Mouse (Mus musculus): Measurements from ENCODE around the gene Dnajb6. TPM values are rescaled to one million over a fixed set of nuclear protein-coding genes. Genes with fewer than 3 reads are reported as not detected.

The Dnajb6 gene
- polyA plus RNA-seq, 1 experiment from 2014 or later: 83.0 TPM

DNA sequence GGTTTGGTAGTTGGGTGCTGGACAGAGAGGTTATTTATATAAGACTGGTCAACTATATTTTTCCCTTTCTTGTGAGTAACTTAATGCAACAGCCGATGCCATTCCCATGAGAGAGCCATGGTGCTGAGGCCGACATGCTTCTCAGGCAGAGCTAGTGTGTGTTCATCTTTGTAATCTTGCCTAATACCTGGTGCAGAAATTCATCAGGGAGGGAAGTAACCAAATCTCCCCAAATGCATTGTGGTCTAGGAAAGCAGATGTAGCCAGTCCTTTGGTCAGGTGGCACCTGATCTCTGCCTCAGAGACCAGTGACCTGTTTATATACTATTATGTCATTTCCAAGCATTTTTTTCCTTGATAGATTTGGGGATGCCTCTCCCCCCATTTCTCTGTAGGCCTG is 12.2 kb downstream of the Dnajb6 start:
- no peak overlapping the region for H3K4me2 ChIP-seq (ENCODE audit: low read depth, low read length)
- no peaks in the 10 kb centered on the region for H3K4me1 ChIP-seq (ENCODE audit: insufficient read depth)
- no peak for DNase-seq
- no peak overlapping the region for H3K9ac ChIP-seq (replicated peaks)
- peak; percentile 36; the same call in 1 of the 2 replicates for ATAC-seq
- 90% methylated on average over 2 of the region's 2 CpGs for WGBS (ENCODE audit: insufficient replicate concordance)
- no peaks in the 10 kb centered on the region for H3K27me3 ChIP-seq (ENCODE audit: insufficient read depth, low read length)
- no peaks in the 10 kb centered on the region for H3K9me3 ChIP-seq (ENCODE audit: low read length)
- no peak overlapping the region for H3K4me3 ChIP-seq (ENCODE audit: low read depth, low read length)
- H3K36me3 ChIP-seq (replicated peaks; ENCODE audit: insufficient read depth, low read length): peaks cover 28% of the 10 kb centered on the region
- H3K27ac ChIP-seq (ENCODE audit: low read depth): no peak overlapping the region
- TF ChIP-seq CTCF (IDR thresholded peaks at IDR 0.05; ENCODE audit: low read depth): no peak
- no peak for TF ChIP-seq EP300 (IDR thresholded peaks at IDR 0.05; ENCODE audit: low read depth)

DNA sequence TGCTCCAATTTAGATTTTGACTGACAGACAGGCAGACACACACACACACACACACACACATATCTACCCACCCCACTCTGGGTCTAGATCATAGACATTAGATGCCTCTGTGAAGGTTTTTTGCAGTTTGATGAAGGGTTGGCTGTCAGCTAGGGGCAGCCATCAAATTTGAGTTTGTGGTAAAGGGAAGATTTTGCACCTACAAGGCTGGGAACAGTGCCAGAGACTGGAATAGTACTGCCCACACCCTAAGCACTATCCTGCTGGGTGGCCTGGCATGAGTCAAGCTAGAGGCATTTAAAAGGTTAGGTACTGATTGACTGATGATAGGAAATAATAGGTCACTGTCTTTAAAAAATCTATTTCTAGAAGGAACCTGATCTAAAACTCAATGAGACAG is 15.8 kb downstream of the Dnajb6 start:
- no peak overlapping the region for H3K27ac ChIP-seq (ENCODE audit: low read depth)
- no peaks in the 10 kb centered on the region for H3K27me3 ChIP-seq (ENCODE audit: insufficient read depth, low read length)
- DNase-seq (no peak), ATAC-seq (no peak)
- H3K4me2 ChIP-seq (ENCODE audit: low read depth, low read length): no peak overlapping the region
- no peak for TF ChIP-seq EP300 (IDR thresholded peaks at IDR 0.05; ENCODE audit: low read depth)
- no peaks in the 10 kb centered on the region for H3K4me1 ChIP-seq (ENCODE audit: insufficient read depth)
- H3K36me3 ChIP-seq (replicated peaks; ENCODE audit: insufficient read depth, low read length): peaks cover 59% of the 10 kb centered on the region
- H3K9me3 ChIP-seq (ENCODE audit: low read length): no peaks in the 10 kb centered on the region
- no peak overlapping the region for H3K4me3 ChIP-seq (ENCODE audit: low read depth, low read length)
- H3K9ac ChIP-seq (replicated peaks): no peak overlapping the region

DNA sequence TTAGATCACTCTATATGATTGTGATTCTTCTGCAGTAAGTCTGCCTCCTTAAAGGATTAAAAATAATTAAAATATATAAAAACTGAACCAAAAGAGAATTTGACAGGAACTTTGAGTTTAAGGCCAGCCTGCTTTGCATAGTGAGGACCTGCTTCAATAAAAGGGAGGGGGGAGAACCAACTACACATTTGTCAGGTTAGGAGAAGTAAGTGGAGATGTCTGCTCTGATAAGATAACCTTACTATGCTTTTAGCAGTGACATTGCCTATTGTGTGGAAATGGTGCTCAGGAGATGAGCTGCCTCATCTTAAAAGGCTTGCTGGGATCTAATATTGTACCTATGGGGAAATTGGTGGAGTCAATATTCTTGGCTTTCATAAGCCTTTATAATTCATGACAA is 17.4 kb downstream of the Dnajb6 start:
- Histone ChIP-seq H3K9ac (replicated peaks) (no peak overlapping the region), H3K4me1 (ENCODE audit: insufficient read depth) (no peaks in the 10 kb centered on the region), H3K27me3 (ENCODE audit: insufficient read depth, low read length) (no peaks in the 10 kb centered on the region), H3K4me2 (ENCODE audit: low read depth, low read length) (no peak overlapping the region), H3K4me3 (ENCODE audit: low read depth, low read length) (no peak overlapping the region), H3K9me3 (ENCODE audit: low read length) (no peaks in the 10 kb centered on the region), H3K27ac (ENCODE audit: low read depth) (no peak overlapping the region), H3K36me3 (replicated peaks; ENCODE audit: insufficient read depth, low read length) (peaks cover 72% of the 10 kb centered on the region)
- DNase-seq: no peak
- ATAC-seq: no peak
- TF ChIP-seq CTCF (IDR thresholded peaks at IDR 0.05; ENCODE audit: low read depth): no peak
- TF ChIP-seq EP300 (IDR thresholded peaks at IDR 0.05; ENCODE audit: low read depth): no peak

DNA sequence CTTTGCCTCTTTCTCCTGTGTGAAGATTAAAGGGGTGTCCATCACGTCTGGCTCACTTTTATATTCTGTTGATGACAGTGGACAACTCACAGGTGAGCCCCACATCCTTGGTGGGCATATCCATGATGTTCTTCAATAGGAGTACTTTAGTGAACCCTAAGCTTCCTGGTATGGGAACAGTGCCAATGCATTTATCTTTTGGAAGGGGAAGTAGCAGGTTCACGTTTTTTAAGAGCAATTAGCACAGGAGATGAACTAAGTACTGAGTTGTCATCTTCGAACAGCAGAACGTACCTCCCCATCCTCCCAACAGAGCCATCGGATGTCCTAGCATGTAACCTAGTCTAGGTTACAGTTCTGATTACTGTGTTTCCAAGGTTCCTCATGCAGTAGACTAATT is 23.8 kb downstream of the Dnajb6 start:
- TF ChIP-seq CTCF (IDR thresholded peaks at IDR 0.05; ENCODE audit: low read depth): no peak
- TF ChIP-seq EP300 (IDR thresholded peaks at IDR 0.05; ENCODE audit: low read depth): no peak
- no peak for ATAC-seq
- Histone ChIP-seq H3K4me3 (ENCODE audit: low read depth, low read length) (no peak overlapping the region), H3K4me2 (ENCODE audit: low read depth, low read length) (no peak overlapping the region), H3K9me3 (ENCODE audit: low read length) (no peaks in the 10 kb centered on the region), H3K36me3 (replicated peaks; ENCODE audit: insufficient read depth, low read length) (peaks cover 67% of the 10 kb centered on the region), H3K4me1 (ENCODE audit: insufficient read depth) (no peaks in the 10 kb centered on the region), H3K9ac (replicated peaks) (no peak overlapping the region), H3K27me3 (ENCODE audit: insufficient read depth, low read length) (no peaks in the 10 kb centered on the region), H3K27ac (ENCODE audit: low read depth) (no peak overlapping the region)
- 80% methylated on average over 5 of the region's 5 CpGs for WGBS (ENCODE audit: insufficient replicate concordance)
- no peak for DNase-seq

DNA sequence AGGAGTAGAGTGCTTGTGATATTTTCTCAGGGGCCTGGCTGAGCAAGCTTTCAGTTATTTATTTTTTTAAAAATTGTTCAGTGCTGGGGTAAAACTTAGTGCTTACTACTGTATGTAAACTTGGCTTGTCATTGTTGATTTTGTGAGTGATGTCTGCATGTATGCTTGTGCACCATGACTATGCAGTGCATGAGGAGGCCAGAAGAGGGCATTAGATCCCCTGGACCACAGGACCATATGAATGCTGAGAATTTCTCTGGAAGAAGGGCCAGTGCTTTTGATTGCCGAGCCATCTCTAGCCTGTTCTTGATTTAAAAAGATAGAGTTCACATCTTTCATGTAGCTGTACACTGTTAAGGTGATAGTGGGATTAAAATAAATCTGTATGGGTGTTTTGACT is 35.4 kb downstream of the Dnajb6 start:
- no peaks in the 10 kb centered on the region for H3K27me3 ChIP-seq (ENCODE audit: insufficient read depth, low read length)
- TF ChIP-seq CTCF (IDR thresholded peaks at IDR 0.05; ENCODE audit: low read depth) (peak; percentile 57), EP300 (IDR thresholded peaks at IDR 0.05; ENCODE audit: low read depth) (no peak)
- no peak overlapping the region for H3K4me3 ChIP-seq (ENCODE audit: low read depth, low read length)
- DNase-seq: no peak
- H3K4me1 ChIP-seq (ENCODE audit: insufficient read depth): no peaks in the 10 kb centered on the region
- ATAC-seq: no peak
- H3K36me3 ChIP-seq (replicated peaks; ENCODE audit: insufficient read depth, low read length): peaks cover 31% of the 10 kb centered on the region
- no peak overlapping the region for H3K4me2 ChIP-seq (ENCODE audit: low read depth, low read length)
- H3K27ac ChIP-seq (ENCODE audit: low read depth): no peak overlapping the region
- H3K9ac ChIP-seq (replicated peaks): no peak overlapping the region
- no peaks in the 10 kb centered on the region for H3K9me3 ChIP-seq (ENCODE audit: low read length)
- 86% methylated on average over 1 of the region's 1 CpGs for WGBS (ENCODE audit: insufficient replicate concordance)

DNA sequence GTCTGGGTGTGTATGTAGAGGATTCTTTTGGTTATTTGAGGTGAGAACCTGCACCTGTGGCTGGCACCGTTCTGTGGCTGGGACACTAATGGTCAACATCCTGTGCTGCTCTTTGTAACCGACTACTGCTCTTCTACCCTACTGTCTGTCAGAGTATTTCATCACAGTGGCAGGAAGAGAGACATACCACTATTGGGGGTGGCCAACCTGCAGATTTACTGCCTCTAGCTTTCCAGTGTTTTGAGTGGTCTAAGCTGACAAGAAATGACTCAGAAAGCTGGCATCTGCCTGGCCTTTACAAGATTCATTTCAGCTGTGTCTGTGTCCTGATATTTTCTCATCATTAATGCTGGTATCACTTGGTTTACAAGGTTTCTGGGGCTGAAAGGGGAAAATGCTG is 36.5 kb downstream of the Dnajb6 start:
- 22% methylated on average over 2 of the region's 2 CpGs for WGBS (ENCODE audit: insufficient replicate concordance)
- no peak overlapping the region for H3K4me3 ChIP-seq (ENCODE audit: low read depth, low read length)
- H3K9ac ChIP-seq (replicated peaks): no peak overlapping the region
- DNase-seq (no peak), ATAC-seq (no peak)
- H3K4me1 ChIP-seq (ENCODE audit: insufficient read depth): no peaks in the 10 kb centered on the region
- no peaks in the 10 kb centered on the region for H3K27me3 ChIP-seq (ENCODE audit: insufficient read depth, low read length)
- no peaks in the 10 kb centered on the region for H3K9me3 ChIP-seq (ENCODE audit: low read length)
- peaks cover 31% of the 10 kb centered on the region for H3K36me3 ChIP-seq (replicated peaks; ENCODE audit: insufficient read depth, low read length)
- no peak for TF ChIP-seq CTCF (IDR thresholded peaks at IDR 0.05; ENCODE audit: low read depth)
- TF ChIP-seq EP300 (IDR thresholded peaks at IDR 0.05; ENCODE audit: low read depth): no peak
- no peak overlapping the region for H3K27ac ChIP-seq (ENCODE audit: low read depth)
- H3K4me2 ChIP-seq (ENCODE audit: low read depth, low read length): no peak overlapping the region

DNA sequence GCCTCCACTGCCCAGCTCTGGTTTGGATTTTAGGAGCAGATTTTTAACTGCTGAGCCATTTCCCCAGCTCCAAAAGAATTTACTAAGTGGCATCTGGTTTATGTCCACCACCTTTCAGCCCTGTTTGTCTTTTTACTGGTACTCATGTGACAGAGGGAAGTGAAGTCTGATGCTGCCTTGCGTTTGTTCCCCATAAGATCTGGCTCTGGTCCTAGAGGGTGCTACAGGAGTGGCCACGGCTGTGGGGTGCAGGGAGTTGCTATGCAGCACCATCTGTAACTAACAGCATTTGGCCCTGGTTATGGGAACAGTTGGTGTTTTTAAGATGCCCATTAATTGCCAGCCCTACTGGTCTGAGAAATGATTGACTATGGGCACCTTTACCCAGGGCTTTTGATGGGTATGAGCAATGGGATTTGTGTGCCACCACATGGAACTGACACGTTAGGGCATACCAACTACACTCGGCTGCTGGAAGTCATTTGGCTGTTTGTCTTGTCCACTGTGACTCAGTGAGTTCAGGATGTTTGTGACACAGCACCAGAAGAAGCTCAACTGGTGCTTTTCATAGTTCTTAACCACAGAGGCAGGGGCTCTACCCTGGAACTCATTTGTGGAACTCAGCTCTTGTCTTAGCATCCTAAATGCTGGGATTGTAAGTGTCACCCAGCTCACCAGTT is 37.3 kb downstream of the Dnajb6 start:
- Histone ChIP-seq H3K4me1 (ENCODE audit: insufficient read depth) (no peaks in the 10 kb centered on the region), H3K27ac (ENCODE audit: low read depth) (no peak overlapping the region), H3K9me3 (ENCODE audit: low read length) (no peaks in the 10 kb centered on the region), H3K4me2 (ENCODE audit: low read depth, low read length) (no peak overlapping the region), H3K4me3 (ENCODE audit: low read depth, low read length) (no peak overlapping the region), H3K36me3 (replicated peaks; ENCODE audit: insufficient read depth, low read length) (peaks cover 29% of the 10 kb centered on the region), H3K27me3 (ENCODE audit: insufficient read depth, low read length) (no peaks in the 10 kb centered on the region), H3K9ac (replicated peaks) (no peak overlapping the region)
- no peak for ATAC-seq
- DNase-seq: no peak
- WGBS (ENCODE audit: insufficient replicate concordance): 65% methylated on average over 4 of the region's 4 CpGs
- TF ChIP-seq EP300 (IDR thresholded peaks at IDR 0.05; ENCODE audit: low read depth) (no peak), CTCF (IDR thresholded peaks at IDR 0.05; ENCODE audit: low read depth) (no peak)
